Mouse (Mus musculus): ENCODE measurements around the gene Uhmk1. TPM values are rescaled to one million over a fixed set of nuclear protein-coding genes. Genes with fewer than 3 reads are reported as not detected.

Uhmk1 gene
- total RNA-seq, 1 experiment from 2014 or later, result 55.6 TPM

DNA sequence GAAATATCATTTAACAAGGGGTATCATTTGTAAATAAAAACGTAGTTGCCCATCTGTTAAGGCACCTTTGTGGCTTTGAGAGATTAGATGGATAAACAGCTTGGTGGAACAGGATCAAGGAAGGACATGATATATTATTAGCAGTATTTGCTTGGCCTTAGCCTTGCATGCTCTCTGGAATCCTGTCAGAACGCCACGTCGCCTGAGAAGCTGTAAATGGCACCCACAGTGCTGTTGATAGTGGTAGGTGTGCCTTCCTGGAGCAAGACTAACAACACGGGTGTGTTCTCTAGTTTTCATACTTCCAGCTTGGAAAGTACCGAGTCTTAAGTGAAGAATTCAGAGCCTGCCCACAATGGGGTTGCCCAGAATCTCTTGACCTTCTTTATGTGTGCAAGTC, 39.3 kb downstream of the Uhmk1 start:
- DNase-seq, result peak; percentile 28

DNA sequence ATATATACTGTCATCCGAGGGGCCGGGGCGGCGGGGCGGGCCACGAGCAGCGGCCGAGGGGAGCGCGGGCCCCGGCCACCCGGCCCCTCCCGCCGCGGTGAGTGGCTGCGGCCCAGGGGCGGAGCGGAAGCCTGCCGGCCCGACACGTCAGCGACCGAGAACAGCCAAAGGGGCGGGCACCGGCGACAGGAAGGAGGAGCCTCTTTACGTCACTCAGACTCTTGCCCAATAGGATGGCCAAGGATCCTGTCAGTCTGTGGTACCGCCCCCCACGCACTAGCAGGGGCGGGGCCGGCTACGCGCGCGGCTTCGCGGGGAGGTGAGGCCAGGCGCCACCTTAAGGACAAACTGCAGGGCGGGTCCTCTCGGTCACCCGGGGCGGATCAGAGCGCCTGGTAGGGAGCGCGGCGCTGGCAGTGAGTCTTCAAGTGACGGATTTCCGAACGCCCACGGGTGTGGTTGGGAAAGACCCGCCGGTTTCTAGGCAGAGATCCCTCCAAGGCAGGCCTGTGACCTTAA, 40.3 kb downstream of the Uhmk1 start, which contains the start of gene Uap1:
TSS of gene Uap1 (minus strand) at position 144 of the 519 bp plus-strand sequence.
- DNase-seq, result peak; percentile 99

DNA sequence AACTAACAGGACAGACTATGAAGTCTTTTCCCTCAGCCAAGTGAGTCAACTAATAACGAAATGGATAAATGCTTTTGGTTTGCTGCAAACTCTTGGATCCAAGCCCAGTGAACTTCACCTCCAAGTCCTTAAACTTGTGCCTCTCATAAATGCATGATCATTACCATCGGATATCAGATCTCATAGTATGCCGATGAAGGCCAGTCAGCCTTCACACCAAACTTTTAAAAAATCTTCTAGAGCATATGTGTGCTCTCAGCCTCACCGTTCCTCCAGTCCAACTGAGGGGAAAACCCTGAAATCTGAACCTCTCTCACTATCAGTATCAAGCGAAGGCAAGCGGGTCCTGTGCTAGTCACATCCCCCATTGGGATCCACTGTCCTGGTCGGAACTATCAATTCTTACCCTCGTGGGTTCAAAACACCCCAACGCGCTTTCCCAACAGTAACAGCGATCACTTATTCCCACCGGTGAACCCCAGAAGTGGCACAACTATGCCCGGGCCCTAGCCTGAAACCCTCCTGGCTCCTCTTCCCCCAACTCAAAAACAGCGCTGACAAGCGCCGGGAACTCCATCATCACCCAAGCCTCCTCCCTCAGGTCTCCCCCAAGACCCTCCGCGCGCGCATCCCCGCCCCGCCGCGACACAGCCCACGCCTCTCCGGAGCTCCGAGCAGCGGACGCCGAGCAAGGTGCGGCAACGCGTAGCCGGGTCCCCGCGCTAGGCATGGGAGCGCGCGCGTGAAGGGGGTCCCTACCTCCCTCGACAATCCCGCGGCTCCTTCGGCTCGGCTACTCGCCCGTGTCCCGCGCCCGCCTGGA, 41.0 kb downstream of the Uhmk1 start:
- DNase-seq, result peak; percentile 37

DNA sequence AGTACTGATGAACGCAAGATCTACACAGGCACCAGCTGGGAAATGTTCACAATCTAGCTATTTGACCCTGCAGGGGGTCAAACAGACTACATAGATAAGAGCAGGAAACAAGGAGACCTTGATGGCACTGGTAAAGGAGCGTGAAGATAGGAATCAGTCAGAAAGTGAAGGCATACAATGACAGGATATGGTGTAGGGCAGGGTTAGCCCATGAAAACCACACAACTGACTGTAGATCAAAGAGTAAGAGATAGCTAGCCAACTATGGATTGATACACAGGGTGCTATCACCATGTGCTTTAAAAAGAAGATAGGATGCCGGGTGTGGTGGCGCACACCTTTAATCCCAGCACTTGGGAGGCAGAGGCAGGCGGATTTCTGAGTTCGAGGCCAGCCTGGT, 47.4 kb downstream of the Uhmk1 start:
- DNase-seq, result no peak

DNA sequence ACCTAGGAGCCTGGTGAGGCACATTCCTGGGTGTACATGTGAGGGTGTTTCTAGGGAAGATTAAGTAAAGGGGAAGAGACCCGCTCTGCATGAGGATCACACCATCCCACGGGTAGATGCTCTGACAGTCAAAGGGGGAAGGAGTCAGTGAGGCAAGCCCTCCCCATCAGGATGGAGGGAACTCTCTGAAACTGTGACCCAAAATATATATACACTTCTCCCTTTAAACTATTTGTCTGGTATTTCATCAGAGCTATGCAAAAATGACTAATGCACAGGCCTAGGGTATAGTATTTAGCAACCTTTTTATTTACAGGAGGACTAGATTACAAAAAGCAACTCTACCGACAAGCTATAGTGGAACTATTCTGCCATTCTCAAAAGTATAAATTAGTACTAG, 50.3 kb downstream of the Uhmk1 start:
- no peak for DNase-seq

DNA sequence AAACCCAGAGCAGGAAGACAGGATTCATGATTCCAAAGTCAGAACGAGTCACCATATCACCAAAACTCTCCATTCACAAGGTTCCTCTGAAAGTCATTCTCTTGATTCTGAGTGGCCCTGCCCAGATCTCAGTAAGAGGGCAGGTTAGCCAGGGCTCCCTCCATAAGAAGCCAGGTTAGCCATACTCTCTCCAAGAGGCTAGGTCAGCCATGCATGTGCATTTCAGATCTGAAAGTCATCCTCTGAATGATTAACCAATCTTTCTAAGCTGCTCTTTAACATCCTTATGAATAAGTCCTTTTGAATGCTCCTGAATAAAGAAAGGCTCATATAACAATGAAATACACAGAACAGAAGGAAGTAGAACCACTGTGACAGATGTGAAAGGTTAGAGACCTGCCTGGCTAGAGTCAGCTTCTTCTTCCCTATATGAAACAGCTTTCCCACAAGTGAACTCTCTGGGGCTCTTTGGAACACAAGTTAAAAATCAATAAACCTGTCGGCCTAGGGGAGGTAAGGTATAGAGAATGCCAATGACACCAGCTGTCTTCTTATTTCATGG, 51.1 kb downstream of the Uhmk1 start:
- DNase-seq, result no peak

DNA sequence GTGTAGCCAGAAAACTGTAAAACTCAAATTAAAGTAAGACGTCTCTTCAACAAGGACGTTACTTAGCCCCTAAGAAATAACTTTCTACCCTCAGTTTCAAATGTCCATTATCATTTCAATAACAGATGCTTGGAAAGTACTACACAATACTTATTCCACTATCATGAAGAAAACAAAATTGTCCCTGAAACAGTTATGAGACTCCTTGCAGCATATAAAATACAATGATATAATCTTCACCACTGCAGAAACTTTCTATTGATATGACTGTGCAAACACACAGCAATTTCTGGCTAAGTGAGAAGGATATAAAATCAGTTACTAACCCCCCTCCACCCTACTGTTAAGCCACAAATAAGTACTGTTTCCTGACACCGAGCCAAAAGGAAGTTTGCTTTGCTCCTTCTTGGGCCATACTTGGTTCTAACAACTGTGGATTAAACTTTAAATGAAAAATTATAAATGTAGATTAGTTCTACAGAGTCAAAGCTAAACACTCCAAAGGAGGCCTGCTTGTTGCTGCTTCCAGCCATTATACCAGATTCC, 51.7 kb downstream of the Uhmk1 start:
- DNase-seq, result no peak

DNA sequence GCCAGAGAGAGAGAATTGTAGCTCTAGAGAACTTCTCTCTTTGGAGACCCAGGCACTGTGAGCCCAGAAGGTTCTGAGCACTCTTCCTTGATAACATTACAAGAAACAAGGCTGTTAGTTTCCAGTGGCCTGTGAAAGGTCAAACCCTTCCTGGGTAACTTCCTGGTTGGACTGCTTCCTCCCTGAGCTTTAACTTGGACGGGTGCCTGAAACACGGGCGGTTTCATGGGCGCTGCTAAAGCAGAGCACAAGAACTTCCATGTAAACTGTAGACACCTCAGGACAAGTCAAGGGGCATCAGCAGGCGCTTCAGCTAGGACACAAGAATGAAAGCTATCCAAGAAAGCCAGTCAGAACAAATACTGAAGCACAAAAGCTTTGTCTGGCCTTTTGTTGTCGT, 53.3 kb downstream of the Uhmk1 start:
- DNase-seq, result peak; percentile 65

DNA sequence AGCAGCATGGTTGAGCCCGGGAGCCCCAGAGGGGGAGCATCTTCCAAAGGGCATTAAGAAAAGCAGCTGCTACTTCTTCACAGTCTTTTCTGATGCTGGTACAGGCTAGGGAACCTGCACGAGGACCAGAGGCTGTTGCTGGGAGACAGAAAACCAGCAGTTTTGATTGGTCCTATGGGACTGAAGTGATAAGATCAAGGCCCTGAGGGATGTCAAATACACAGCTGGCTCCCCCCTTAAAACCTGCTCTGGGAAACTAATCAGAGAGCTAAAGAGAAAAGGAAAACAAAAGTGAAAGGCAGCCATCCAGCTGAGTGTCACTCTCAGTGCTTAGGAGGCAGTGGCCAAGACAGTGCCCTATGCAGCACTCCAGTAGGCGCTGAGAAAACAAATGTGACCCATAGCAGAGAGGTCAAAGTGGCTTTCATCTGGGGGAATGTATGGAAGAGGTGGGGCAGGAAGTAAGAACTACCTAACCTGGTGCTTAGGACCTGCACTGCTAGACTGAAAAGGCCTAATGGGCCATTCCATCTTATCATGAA, 54.7 kb downstream of the Uhmk1 start:
- DNase-seq, result no peak

DNA sequence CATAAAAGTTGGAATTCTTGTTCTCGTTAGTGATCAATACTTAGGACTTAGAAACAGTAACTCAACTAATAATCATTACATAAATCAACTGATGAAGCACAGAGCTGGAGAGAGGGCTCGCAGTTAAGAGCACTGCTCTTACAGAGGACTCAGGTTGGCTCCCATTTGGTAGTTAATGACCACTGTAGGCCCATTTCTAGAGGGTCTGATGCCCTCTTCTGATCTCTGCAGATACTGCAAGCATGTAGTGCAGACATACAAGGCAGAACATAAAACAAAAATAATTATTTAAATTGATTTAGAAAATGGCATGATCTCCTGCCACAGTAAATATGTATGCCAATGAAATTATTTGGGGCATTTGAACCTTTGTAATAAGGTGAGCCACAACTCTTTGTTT, 55.5 kb downstream of the Uhmk1 start:
- DNase-seq, result no peak

DNA sequence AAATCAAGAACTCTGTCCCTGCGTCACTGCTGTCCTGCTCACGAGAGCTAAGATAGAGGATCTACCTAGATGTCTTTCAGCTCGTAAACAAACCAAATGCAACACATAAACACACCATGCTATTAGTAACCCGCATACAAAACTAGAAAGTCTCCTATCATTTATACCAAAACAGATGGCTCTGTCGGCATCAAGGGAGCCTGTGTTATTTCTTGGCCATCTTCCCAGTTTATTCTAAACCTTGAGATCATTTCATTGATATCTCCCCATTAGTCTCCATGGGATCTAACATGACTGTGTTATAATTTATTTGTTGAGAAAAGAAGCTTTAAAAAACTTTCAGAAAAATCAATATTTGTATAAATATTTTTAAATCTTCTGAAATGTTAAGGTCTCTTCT, 59.4 kb downstream of the Uhmk1 start:
- no peak for DNase-seq

DNA sequence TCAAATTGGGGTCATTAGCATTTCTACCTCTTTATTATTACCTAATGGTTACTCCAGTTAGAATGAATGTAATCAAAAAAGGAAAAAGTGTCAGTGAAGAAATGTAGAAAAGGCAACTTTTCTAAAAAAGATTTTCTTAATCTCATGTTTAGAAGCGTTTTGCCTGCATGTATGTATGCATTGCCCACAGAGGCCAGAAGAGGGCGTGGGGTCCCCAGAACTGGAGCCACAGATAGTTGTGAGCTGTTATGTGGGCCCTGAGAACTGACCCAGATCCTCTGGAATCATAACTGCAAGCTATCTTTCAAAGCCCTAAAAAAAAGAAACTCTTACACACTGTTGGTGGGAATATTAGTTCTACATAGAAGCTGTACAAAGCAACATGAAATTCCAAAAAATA, 59.9 kb downstream of the Uhmk1 start:
- DNase-seq, result no peak

DNA sequence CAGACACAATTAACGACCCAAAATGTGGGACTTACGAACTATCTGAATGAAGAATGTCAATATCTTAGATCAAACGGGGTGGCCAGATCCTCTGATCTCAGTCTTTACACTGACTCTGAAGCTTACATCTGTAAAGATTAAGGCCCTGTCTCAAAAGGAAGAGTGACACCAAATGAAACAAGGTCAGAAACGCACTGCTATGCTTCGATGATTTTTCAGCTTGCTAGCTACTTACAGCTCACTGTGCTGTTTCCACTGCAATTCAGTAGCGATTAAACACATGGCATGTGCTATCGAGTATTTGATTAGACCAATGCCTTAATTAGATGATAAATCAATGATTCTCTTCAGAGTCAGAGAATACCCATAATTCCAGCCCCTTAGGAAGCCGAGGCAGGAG, 61.2 kb downstream of the Uhmk1 start:
- DNase-seq, result no peak

DNA sequence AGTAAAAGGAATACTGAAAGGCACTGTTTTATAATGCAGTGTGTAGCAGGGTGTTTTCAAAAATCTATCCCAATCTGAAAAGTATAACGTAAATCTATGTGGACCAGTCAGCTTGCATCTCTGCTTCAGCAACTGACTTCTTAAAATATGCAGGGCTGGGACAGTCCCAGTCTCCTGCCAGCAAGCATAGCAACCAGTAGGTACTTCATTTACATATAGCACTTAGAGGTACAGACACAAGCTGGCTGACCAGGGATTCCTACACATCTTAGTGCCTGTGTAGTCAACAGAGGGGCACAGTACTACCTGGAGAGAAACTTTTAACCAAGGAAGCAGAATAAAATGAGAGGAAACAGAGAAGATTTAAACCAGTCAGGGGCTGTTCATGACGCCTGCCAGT, 62.6 kb downstream of the Uhmk1 start:
- no peak for DNase-seq

DNA sequence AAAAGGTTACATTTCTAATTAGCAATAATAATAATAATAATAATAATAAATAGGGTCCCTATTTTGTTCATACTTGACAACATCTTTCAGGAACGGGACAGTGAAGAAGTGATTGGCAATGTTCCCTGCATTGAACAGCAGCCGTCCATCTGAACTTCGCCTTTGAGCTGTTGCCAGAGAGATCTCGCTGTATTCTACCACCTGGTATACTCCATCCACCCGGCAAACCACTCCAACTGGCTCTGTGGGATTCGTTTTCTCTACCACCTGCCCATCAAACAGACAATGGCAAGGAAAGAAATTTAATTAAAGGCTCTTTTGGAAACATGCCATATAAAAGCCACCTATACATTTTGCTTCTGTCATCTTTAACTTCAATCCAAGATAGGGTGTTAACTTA, 64.3 kb downstream of the Uhmk1 start:
- no peak for DNase-seq

DNA sequence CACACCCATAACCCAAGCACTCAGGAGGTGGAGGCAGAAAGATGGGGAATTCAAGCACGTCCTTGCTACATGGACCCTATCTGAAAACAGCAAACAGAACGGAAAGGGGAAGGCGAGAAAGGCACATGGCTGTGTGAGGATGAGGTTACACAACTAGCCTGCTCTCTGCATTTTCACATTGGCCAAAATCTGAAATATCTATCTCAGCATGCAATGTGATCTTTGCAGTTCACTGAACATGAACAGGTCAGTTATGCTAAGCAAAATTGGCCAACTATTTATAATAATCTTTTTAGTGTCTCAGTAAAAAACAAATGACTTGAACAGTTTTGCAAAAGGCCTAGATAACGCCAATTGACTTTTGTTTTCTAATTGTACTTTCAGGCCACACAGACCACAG, 65.4 kb downstream of the Uhmk1 start:
- DNase-seq, result no peak

DNA sequence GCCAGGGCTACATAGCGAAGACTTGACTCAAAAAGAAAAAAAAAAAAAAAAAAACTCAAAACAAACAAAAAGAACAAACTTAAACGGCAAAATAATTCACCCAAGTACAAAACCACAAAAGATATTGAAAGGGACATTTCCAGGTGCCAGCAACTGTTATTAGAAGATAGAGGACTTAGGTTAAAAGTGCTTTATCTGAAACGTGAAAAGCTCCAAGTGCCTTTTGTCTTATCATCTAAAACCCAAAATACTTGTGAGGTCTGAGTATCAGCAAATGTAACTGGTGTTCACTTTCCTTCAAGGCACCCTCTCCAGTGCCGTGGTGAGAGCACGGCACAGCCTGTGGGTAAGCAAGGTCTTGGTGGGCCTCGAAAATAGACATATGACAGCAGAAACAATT, 66.7 kb downstream of the Uhmk1 start:
- no peak for DNase-seq

DNA sequence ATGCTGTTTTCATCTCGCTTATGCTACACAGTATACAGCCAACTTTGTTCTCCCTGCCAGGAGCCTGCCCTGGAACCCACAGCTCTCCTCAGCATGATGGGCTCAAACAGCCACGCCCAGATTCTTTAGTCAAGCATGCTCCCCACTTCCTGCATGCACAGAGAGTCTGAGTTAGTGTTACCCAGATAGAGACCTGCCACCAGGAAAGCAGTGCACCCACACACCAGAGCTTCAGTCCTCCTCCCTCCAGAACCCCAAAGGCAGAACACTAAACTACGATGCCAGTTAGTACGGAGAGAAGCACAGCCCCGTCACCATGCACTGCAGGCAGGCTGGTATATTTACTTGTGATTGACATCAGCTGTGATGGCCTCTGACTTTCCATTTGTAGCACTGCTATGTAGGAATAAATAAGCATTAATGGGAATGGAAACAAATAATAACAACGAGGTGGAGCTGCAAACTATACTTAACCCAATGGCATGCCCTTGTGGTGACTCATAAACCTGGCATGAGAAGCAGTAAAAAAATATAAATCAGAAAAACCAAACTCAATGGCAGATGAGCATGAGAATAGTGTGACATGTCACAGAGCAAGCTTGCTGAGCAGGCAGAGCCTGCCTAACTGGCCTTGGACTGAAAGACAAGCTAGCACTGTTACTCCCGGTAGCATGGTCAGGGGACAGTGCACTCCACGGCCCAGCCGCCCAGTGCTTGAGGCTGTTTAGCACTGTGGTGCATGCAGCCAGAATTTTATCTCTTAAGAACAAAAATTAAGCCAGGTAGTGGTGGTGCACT, 67.3 kb downstream of the Uhmk1 start:
- peak; percentile 49 for DNase-seq

DNA sequence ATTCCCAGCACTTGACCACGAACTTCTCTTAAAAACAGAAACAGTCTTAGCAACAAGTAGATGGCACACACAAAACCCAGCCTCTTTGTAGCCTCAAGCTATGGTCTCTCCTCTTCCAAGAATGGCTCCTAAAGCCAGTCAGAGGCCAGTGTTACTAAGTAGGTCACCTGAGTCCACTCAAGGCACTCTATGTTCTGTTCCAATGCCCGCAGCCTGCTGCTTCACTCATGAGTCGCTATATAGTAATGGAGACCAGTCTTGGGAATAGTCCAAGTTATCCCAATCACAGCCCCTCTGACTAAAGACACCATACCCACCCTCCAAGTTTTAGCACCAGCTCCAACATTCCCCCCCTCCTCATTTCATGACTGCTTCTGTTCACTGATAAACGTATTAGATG, 69.6 kb downstream of the Uhmk1 start:
- no peak for DNase-seq
